ENCODE assay signal across 8 mouse cellular contexts in genomic region chr7:3415378-3415777, GRCm38 (mm10). TPM values are rescaled to one million over a fixed set of nuclear protein-coding genes. Genes with fewer than 3 reads are reported as not detected.
DNase-seq lines count a peak whose midpoint lies in the region; ATAC-seq lines count a peak whose summit lies in the region.

No protein-coding gene starts in this region.

- ATAC-seq in embryonic facial prominence, embryonic 12.5 days (ENCODE audit: insufficient number of reproducible peaks, insufficient read depth, low FRiP score, low TSS enrichment) = no peak
- ATAC-seq in midbrain, embryonic 15.5 days (replicated peaks) = peak; percentile 28

- no peaks in the 10 kb centered on the region for H3K9me3 ChIP-seq in embryonic facial prominence, embryonic 12.5 days
- H3K9me3 ChIP-seq in limb, embryonic 10.5 days (replicated peaks) = no peaks in the 10 kb centered on the region
- no peaks in the 10 kb centered on the region for H3K9me3 ChIP-seq in midbrain, embryonic 15.5 days

- DNase-seq in right cerebral cortex, postnatal 10 days (ENCODE audit: low spot score in 2 of 2) = peak; percentile 56 to 63
- DNase-seq in right cerebral cortex, adult 18-20 months = no peak
- peak; percentile 9 to 14 for DNase-seq in heart, postnatal 36 days
- DNase-seq in limb, embryonic 10.5 days (ENCODE audit: low spot score) = peak; percentile 53
- DNase-seq in thymus, postnatal 4 days = peak; percentile 77
- no peak for DNase-seq in urinary bladder, postnatal 10 days (ENCODE audit: low spot score)

- peak overlapping the region; percentile 95 for H3K4me2 ChIP-seq in embryonic facial prominence, embryonic 12.5 days (replicated peaks)
- peak overlapping the region; percentile 77 for H3K4me2 ChIP-seq in midbrain, embryonic 15.5 days

- peaks cover 63% of the 10 kb centered on the region for H3K27me3 ChIP-seq in embryonic facial prominence, embryonic 12.5 days
- H3K27me3 ChIP-seq in limb, embryonic 10.5 days (ENCODE audit: low read depth, poor library complexity, severe bottlenecking) = peaks cover 96% of the 10 kb centered on the region
- peaks cover 19% of the 10 kb centered on the region for H3K27me3 ChIP-seq in midbrain, embryonic 15.5 days (replicated peaks)

- no peaks in the 10 kb centered on the region for H3K36me3 ChIP-seq in embryonic facial prominence, embryonic 12.5 days
- no peaks in the 10 kb centered on the region for H3K36me3 ChIP-seq in limb, embryonic 10.5 days
- H3K36me3 ChIP-seq in midbrain, embryonic 15.5 days (replicated peaks) = no peaks in the 10 kb centered on the region

- intact Hi-C loops in heart, postnatal 36 days (cut with DNase I) = no loop called here

- peak overlapping the region; percentile 44 for H3K4me3 ChIP-seq in embryonic facial prominence, embryonic 12.5 days
- H3K4me3 ChIP-seq in limb, embryonic 10.5 days = peak overlapping the region; percentile 64
- H3K4me3 ChIP-seq in midbrain, embryonic 15.5 days = peak overlapping the region; percentile 55

- H3K9ac ChIP-seq in embryonic facial prominence, embryonic 12.5 days = peak overlapping the region; percentile 52
- H3K9ac ChIP-seq in midbrain, embryonic 15.5 days = peak overlapping the region; percentile 58

- H3K27ac ChIP-seq in embryonic facial prominence, embryonic 12.5 days = no peak overlapping the region
- H3K27ac ChIP-seq in limb, embryonic 10.5 days = peak overlapping the region; percentile 56
- H3K27ac ChIP-seq in midbrain, embryonic 15.5 days = no peak overlapping the region

- H3K4me1 ChIP-seq in embryonic facial prominence, embryonic 12.5 days = 0 out of 2 replicates have a peak, but pooled peaks cover 10% of the 10 kb centered on the region
- H3K4me1 ChIP-seq in limb, embryonic 10.5 days = peaks cover 20% of the 10 kb centered on the region
- H3K4me1 ChIP-seq in midbrain, embryonic 15.5 days = peaks cover 27% of the 10 kb centered on the region

- WGBS in embryonic facial prominence, embryonic 12.5 days = 0% methylated on average over 49 of the region's 60 CpGs
- under 1% methylated on average over 58 of the region's 60 CpGs for WGBS in limb, embryonic 10.5 days
- WGBS in midbrain, embryonic 15.5 days = under 1% methylated on average over 53 of the region's 60 CpGs

RNA-seq across cellular contexts. Expression of gene Cacng6, which starts 8.6 kb away (rescaled TPM):
- 1.7 and 2.2 TPM in 2 replicates for polyA plus RNA-seq in embryonic facial prominence, embryonic 12.5 days (2016; fragmentation: Nextera tagmentation; extraction: Ambion mirVana)
- 1 to 10 TPM; 1.3 to 1.9 TPM for total RNA-seq in heart, postnatal 36 days (2021)
- 0.26 TPM in 1 of 2 replicates, not detected in the other for polyA plus RNA-seq in limb, embryonic 10.5 days (2016; fragmentation: Nextera tagmentation; extraction: Ambion mirVana)
- not detected in 2 replicates for polyA plus RNA-seq in midbrain, embryonic 15.5 days (2015; fragmentation: Nextera tagmentation; extraction: Ambion mirVana)

RNA-seq across cellular contexts. Expression of gene Cacng8, which starts 24.9 kb away (rescaled TPM):
- 7.3 and 7.5 TPM in 2 replicates for polyA plus RNA-seq in embryonic facial prominence, embryonic 12.5 days (2016; fragmentation: Nextera tagmentation; extraction: Ambion mirVana)
- not detected for total RNA-seq in heart, postnatal 36 days (2021)
- polyA plus RNA-seq in limb, embryonic 10.5 days (2016; fragmentation: Nextera tagmentation; extraction: Ambion mirVana) = 3.3 and 8.3 TPM in 2 replicates
- polyA plus RNA-seq in midbrain, embryonic 15.5 days (2015; fragmentation: Nextera tagmentation; extraction: Ambion mirVana) = 18.3 and 19.0 TPM in 2 replicates

Comparison
In these comparisons a context has a peak if more than half of its experiments do, and no peak if none do; other contexts are left out.
1. DNase-seq: peak in right cerebral cortex, postnatal 10 days (2 of 2), heart, postnatal 36 days (2 of 2), limb, embryonic 10.5 days (single experiment) and thymus, postnatal 4 days (single experiment); none in right cerebral cortex, adult 18-20 months (single experiment) and urinary bladder, postnatal 10 days (single experiment).
2. Peak in every context shown above with its lines, with median percentiles within 50 percentile points of each other: H3K4me3 ChIP-seq.